Comparison of ENCODE assay signal across 8 mouse cellular contexts in the genomic region with DNA sequence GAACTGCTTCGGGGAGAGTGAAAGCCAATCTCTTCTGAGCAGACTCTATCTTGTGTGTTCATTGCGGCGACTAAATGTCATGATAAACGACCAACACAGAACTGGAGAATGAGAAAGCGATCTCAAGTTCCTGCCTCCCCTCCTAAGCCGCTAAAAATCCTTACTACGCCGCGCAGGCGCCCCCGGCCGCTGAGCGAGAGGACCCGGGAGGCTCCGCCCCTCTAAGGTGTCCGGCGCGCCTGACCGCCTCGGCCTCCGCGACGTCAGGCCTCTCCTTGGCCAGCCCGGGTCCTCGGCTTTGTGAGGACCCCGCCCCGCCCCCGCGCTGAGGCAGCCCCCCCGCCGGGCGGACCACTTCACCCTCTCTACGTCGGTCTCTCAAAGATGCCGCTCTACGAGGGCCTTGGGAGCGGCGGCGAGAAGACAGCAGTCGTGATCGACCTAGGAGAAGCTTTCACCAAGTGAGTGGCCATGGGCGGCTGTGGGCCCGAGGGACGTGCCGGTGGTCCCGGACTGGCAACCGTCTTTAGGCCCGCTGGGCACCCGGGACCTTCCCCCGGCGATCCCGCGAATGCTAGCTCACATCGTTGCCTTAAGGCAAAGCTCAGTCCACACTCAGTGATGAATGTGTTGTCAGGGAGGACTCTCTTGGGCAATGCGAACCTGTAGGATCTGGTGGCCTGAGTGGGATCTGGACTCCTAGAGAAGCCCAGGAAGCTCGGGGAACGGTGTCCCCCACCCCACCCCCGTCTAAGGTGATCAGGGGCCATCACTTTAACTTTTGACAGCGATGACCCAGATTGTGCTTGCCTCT. TPM values are rescaled to one million over a fixed set of nuclear protein-coding genes. Genes with fewer than 3 reads are reported as not detected.
DNase-seq lines count a peak whose midpoint lies in the region; ATAC-seq and TF ChIP-seq lines count a peak whose summit lies in the region.

Gene Actr10 (plus strand): TSS at position 287 of the 814 bp plus-strand sequence.

- peak; percentile 94 for DNase-seq in MEL (ENCODE audit: low read depth, low spot score)
- peak; percentile 90 to 92 for DNase-seq in cerebellum, adult 2 months
- peak; percentile 91 for DNase-seq in forelimb bud, embryonic 11.5 days (ENCODE audit: low read depth, low spot score)
- peak; percentile 55 for DNase-seq in layer of hippocampus, adult 9-10 months (ENCODE audit: low spot score)
- peak; percentile 97 for DNase-seq in ovary, postnatal 10 days (ENCODE audit: low spot score)
- DNase-seq in thymus, postnatal 10 days (ENCODE audit: low spot score in 2 of 2), result peak; percentile 94 to 95

- no peaks in the 10 kb centered on the region for H3K27me3 ChIP-seq in MEL (ENCODE audit: control insufficient read depth in 1 of 2, insufficient read depth in 2 of 2, low read length in 2 of 2)
- no peaks in the 10 kb centered on the region for H3K27me3 ChIP-seq in cerebellum, adult 2 months (ENCODE audit: control insufficient read depth, insufficient read depth, low read length)
- no peaks in the 10 kb centered on the region for H3K27me3 ChIP-seq in lung, embryonic 16.5 days (ENCODE audit: control insufficient read depth, insufficient read depth, low read depth, low read length)

- peak; percentile 91 to 95 for ATAC-seq in hematopoietic stem cell, adult 5-6 weeks (replicated peaks in 1 of 2; ENCODE audit: insufficient read depth in 1 of 2, low FRiP score in 2 of 2, low TSS enrichment in 1 of 2, low read depth in 1 of 2, poor library complexity in 2 of 2, severe bottlenecking in 2 of 2)
- peak; percentile 99 for ATAC-seq in lung, embryonic 16.5 days (ENCODE audit: low read depth)

- under 1% methylated on average over 59 of the region's 59 CpGs for WGBS in cerebellum, adult 2 months
- WGBS in lung, embryonic 16.5 days, result under 1% methylated on average over 55 of the region's 59 CpGs

- no peak for TF ChIP-seq CTCF in MEL (IDR thresholded peaks at IDR 0.05 in 2 of 3, conservative IDR thresholded peaks at IDR 0.05 in 1 of 3; ENCODE audit: control insufficient read depth in 1 of 3, insufficient read depth in 1 of 3, low read depth in 2 of 3, low read length in 3 of 3, poor library complexity in 1 of 3, severe bottlenecking in 1 of 3)
- no peak for TF ChIP-seq CTCF in cerebellum, adult 2 months (IDR thresholded peaks at IDR 0.05; ENCODE audit: borderline replicate concordance, insufficient read depth, low read depth, low read length)

- no peaks in the 10 kb centered on the region for H3K9me3 ChIP-seq in MEL (replicated peaks; ENCODE audit: insufficient read depth, low read length)
- H3K9me3 ChIP-seq in lung, embryonic 16.5 days (ENCODE audit: control insufficient read depth, low read length), result no peaks in the 10 kb centered on the region

- H3K79me2 ChIP-seq in MEL (ENCODE audit: control insufficient read depth, insufficient read depth, low read length, poor library complexity), result peaks cover 8% of the 10 kb centered on the region

- H3K36me3 ChIP-seq in MEL (ENCODE audit: control insufficient read depth in 1 of 2, insufficient read depth in 2 of 2, low read length in 2 of 2), result peaks cover 2 to 3% of the 10 kb centered on the region in 2 experiments; a peak in 1 of 4 replicates
- peaks cover 7% of the 10 kb centered on the region; the same call in 1 of the 2 replicates for H3K36me3 ChIP-seq in lung, embryonic 16.5 days (ENCODE audit: control insufficient read depth, insufficient read depth, low read length)

- peak in 1 of 2 experiments; percentile 32; a peak in 1 of 4 replicates for TF ChIP-seq EP300 in MEL (IDR thresholded peaks at IDR 0.05; ENCODE audit: low read depth in 1 of 2, low read length in 2 of 2)

- no peaks in the 10 kb centered on the region for H3K4me1 ChIP-seq in MEL (ENCODE audit: control insufficient read depth in 1 of 2, insufficient read depth in 2 of 2, low read length in 2 of 2)
- H3K4me1 ChIP-seq in cerebellum, adult 2 months (ENCODE audit: control insufficient read depth, insufficient read depth, low read length), result peaks cover 5% of the 10 kb centered on the region; the same call in 1 of the 2 replicates
- peaks cover 3% of the 10 kb centered on the region; the same call in 1 of the 2 replicates for H3K4me1 ChIP-seq in lung, embryonic 16.5 days (replicated peaks; ENCODE audit: control insufficient read depth, insufficient read depth, low read length)

- TF ChIP-seq POLR2A in MEL (IDR thresholded peaks at IDR 0.05; ENCODE audit: control insufficient read depth in 1 of 2, insufficient read depth in 1 of 2, low read depth in 1 of 2, low read length in 2 of 2, poor library complexity in 1 of 2), result peak; percentile 62 to 97; a peak in 3 of 4 replicates
- peak; percentile 95; the same call in 1 of the 2 replicates for TF ChIP-seq POLR2A in cerebellum, adult 2 months (IDR thresholded peaks at IDR 0.05; ENCODE audit: borderline replicate concordance, insufficient read depth, low read length)

- peak within 1 kb of the TSS; percentile 100 for H3K27ac ChIP-seq in MEL (ENCODE audit: control insufficient read depth, low read depth, low read length)
- H3K27ac ChIP-seq in cerebellum, adult 2 months (ENCODE audit: insufficient read depth, low read length), result peak within 1 kb of the TSS; percentile 64
- peak within 1 kb of the TSS; percentile 94 for H3K27ac ChIP-seq in lung, embryonic 16.5 days (ENCODE audit: low read length)

- TF ChIP-seq RAD21 in MEL (IDR thresholded peaks at IDR 0.05; ENCODE audit: low read depth, low read length), result no peak

- H3K4me2 ChIP-seq in lung, embryonic 16.5 days (ENCODE audit: low read depth, low read length), result peak within 1 kb of the TSS; percentile 65

- H3K4me3 ChIP-seq in MEL (ENCODE audit: control insufficient read depth in 1 of 2, insufficient read depth in 1 of 2, low read depth in 2 of 2, low read length in 2 of 2), result peak within 1 kb of the TSS; percentile 71 to 96
- H3K4me3 ChIP-seq in cerebellum, adult 2 months (replicated peaks; ENCODE audit: insufficient read depth, low read depth, low read length), result peak within 1 kb of the TSS; percentile 95
- peak within 1 kb of the TSS; percentile 75 for H3K4me3 ChIP-seq in lung, embryonic 16.5 days (ENCODE audit: low read length)

- peak within 1 kb of the TSS; percentile 85 for H3K9ac ChIP-seq in MEL (ENCODE audit: control insufficient read depth, low read depth, low read length, poor library complexity, severe bottlenecking)
- H3K9ac ChIP-seq in lung, embryonic 16.5 days (ENCODE audit: low read length), result peak within 1 kb of the TSS; percentile 86

TF ChIP-seq in MEL, 35 proteins besides CTCF, POLR2A, EP300 and RAD21:
- TF ChIP-seq BHLHE40 (IDR thresholded peaks at IDR 0.05; ENCODE audit: borderline replicate concordance, low read depth, low read length), result no peak
- no peak for TF ChIP-seq E2F4 (IDR thresholded peaks at IDR 0.05; ENCODE audit: borderline replicate concordance, low read depth, low read length)
- peak; percentile 61 for TF ChIP-seq TCF12 (IDR thresholded peaks at IDR 0.05; ENCODE audit: low read depth, low read length)
- TF ChIP-seq SIN3A (IDR thresholded peaks at IDR 0.05; ENCODE audit: low read length), result peak; percentile 41
- no peak for TF ChIP-seq SMC3 (IDR thresholded peaks at IDR 0.05; ENCODE audit: low read depth, low read length)
- no peak for TF ChIP-seq POLR2AphosphoS5 (IDR thresholded peaks at IDR 0.05; ENCODE audit: borderline replicate concordance, low read depth, low read length)
- no peak for TF ChIP-seq MEF2A (IDR thresholded peaks at IDR 0.05; ENCODE audit: extremely low read depth, insufficient replicate concordance, low read depth, low read length, poor library complexity, severe bottlenecking)
- TF ChIP-seq NRF1 (IDR thresholded peaks at IDR 0.05; ENCODE audit: insufficient read depth, low read depth, low read length, poor library complexity, severe bottlenecking), result peak; percentile 93
- TF ChIP-seq MAZ (IDR thresholded peaks at IDR 0.05; ENCODE audit: low read depth, low read length), result no peak
- TF ChIP-seq HCFC1 (IDR thresholded peaks at IDR 0.05; ENCODE audit: low read depth, low read length), result peak; percentile 90
- 0 out of 2 replicates have a peak, but pooled peaks have one; percentile 80 for TF ChIP-seq CHD1 (IDR thresholded peaks at IDR 0.05; ENCODE audit: low read depth, low read length)
- TF ChIP-seq MAX (IDR thresholded peaks at IDR 0.05; ENCODE audit: low read length), result peak; percentile 98
- TF ChIP-seq ELF1 (IDR thresholded peaks at IDR 0.05; ENCODE audit: low read depth, low read length), result peak; percentile 62
- peak; percentile 29; the same call in 1 of the 2 replicates for TF ChIP-seq MXI1 (IDR thresholded peaks at IDR 0.05; ENCODE audit: low read depth, low read length)
- TF ChIP-seq UBTF (IDR thresholded peaks at IDR 0.05; ENCODE audit: borderline replicate concordance, insufficient read depth, low read depth, low read length), result no peak
- TF ChIP-seq JUND (IDR thresholded peaks at IDR 0.05; ENCODE audit: low read depth, low read length), result no peak
- no peak for TF ChIP-seq MAFK (IDR thresholded peaks at IDR 0.05; ENCODE audit: borderline replicate concordance, low read depth, low read length)
- 0 out of 2 replicates have a peak, but pooled peaks have one; percentile 12 for TF ChIP-seq RCOR1 (IDR thresholded peaks at IDR 0.05; ENCODE audit: low read depth, low read length)
- TF ChIP-seq POLR2AphosphoS2 (IDR thresholded peaks at IDR 0.05; ENCODE audit: low read length), result peak; percentile 95
- TF ChIP-seq USF2 (IDR thresholded peaks at IDR 0.05; ENCODE audit: borderline replicate concordance in 1 of 2, insufficient read depth in 1 of 2, low read depth in 1 of 2, low read length in 2 of 2), result no peak
- peak; percentile 93 for TF ChIP-seq ZMIZ1 (IDR thresholded peaks at IDR 0.05; ENCODE audit: low read depth, low read length)
- peak; percentile 15; the same call in 1 of the 2 replicates for TF ChIP-seq TAL1 (IDR thresholded peaks at IDR 0.05; ENCODE audit: low read length)
- peak; percentile 95 for TF ChIP-seq NELFE (IDR thresholded peaks at IDR 0.05; ENCODE audit: low read depth, low read length)
- peak; percentile 51; the same call in 1 of the 2 replicates for TF ChIP-seq GATA1 (IDR thresholded peaks at IDR 0.05; ENCODE audit: low read depth, low read length)
- TF ChIP-seq TBP (IDR thresholded peaks at IDR 0.05; ENCODE audit: low read depth, low read length), result peak; percentile 86

RNA-seq across cellular contexts. Expression of gene Actr10, which starts in this region (rescaled TPM):
- 78.7 and 87.9 TPM in 2 replicates for total RNA-seq in MEL (2012; rRNA removed)
- 100 to 1,000 TPM in 1 of 2 experiments, not detected in 1; 109 TPM for polyA plus RNA-seq in MEL (2012; ENCODE audit: insufficient read depth in 1 of 2, insufficient read length in 2 of 2, low read depth in 1 of 2, low replicate concordance in 2 of 2, missing spikeins in 1 of 2)
- polyA plus RNA-seq in cerebellum, adult 2 months (2012; rRNA removed), result 108 and 110 TPM in 2 replicates
- total RNA-seq in hematopoietic stem cell, adult 5-6 weeks (2017), result 43.8 and 75.4 TPM in 2 replicates
- polyA plus RNA-seq in lung, embryonic 16.5 days (2015; fragmentation: Nextera tagmentation; extraction: Ambion mirVana), result 232 and 234 TPM in 2 replicates

Comparison
In these comparisons a context has a peak if more than half of its experiments do, and no peak if none do; other contexts are left out.
1. Peak in every context shown above with its lines: DNase-seq, ATAC-seq, H3K4me3 ChIP-seq and H3K27ac ChIP-seq.